Mouse (Mus musculus): ENCODE results near the gene Hspa12a. TPM values are rescaled to one million over a fixed set of nuclear protein-coding genes. Genes with fewer than 3 reads are reported as not detected.
"Not testable (repeated sequence)": the region's sequence is repeated elsewhere in the genome, so short reads cannot be mapped to it uniquely, and the experiment has no call there.

The Hspa12a gene
- polyA plus RNA-seq, 1 experiment from 2014 or later: 21.8 TPM

- DNase-seq (ENCODE audit: low spot score): no peak
- Histone ChIP-seq H3K27me3 (replicated peaks; ENCODE audit: control insufficient read depth, insufficient read depth, low read length) (no peaks in the 10 kb centered on the region), H3K27ac (ENCODE audit: low read depth, low read length) (no peak overlapping the region), H3K36me3 (ENCODE audit: control insufficient read depth, insufficient read depth, low read length) (no peaks in the 10 kb centered on the region), H3K9ac (ENCODE audit: low read length) (peak overlapping the region; percentile 13; the same call in 1 of the 2 replicates), H3K9me3 (replicated peaks; ENCODE audit: control insufficient read depth, low read length) (no peaks in the 10 kb centered on the region), H3K4me1 (ENCODE audit: control insufficient read depth, insufficient read depth, low read length) (peaks cover 7% of the 10 kb centered on the region; the same call in 1 of the 2 replicates), H3K4me3 (ENCODE audit: low read depth, low read length) (no peak overlapping the region), H3K4me2 (ENCODE audit: low read length) (peak overlapping the region; percentile 42; the same call in 1 of the 2 replicates)
- WGBS: 64% methylated on average over 7 of the region's 7 CpGs
- peak; percentile 44; the same call in 1 of the 2 replicates for ATAC-seq
Observed at GRCm38 (mm10) chr19:58903079-58903898, 40.2 kb downstream of the Hspa12a start.

- not testable (repeated sequence) for DNase-seq (ENCODE audit: low spot score); H3K9me3 ChIP-seq (replicated peaks; ENCODE audit: control insufficient read depth, low read length); H3K27me3 ChIP-seq (replicated peaks; ENCODE audit: control insufficient read depth, insufficient read depth, low read length); H3K4me2 ChIP-seq (ENCODE audit: low read length); H3K4me1 ChIP-seq (ENCODE audit: control insufficient read depth, insufficient read depth, low read length); H3K36me3 ChIP-seq (ENCODE audit: control insufficient read depth, insufficient read depth, low read length); H3K4me3 ChIP-seq (ENCODE audit: low read depth, low read length); H3K9ac ChIP-seq (ENCODE audit: low read length); H3K27ac ChIP-seq (ENCODE audit: low read depth, low read length); ATAC-seq
- WGBS: 91% methylated on average over 10 of the region's 10 CpGs
Observed at GRCm38 (mm10) chr19:58900471-58900870, 43.0 kb downstream of the Hspa12a start.

- no peak overlapping the region for H3K4me2 ChIP-seq (ENCODE audit: low read length)
- DNase-seq (ENCODE audit: low spot score) (peak; percentile 60), ATAC-seq (peak; percentile 60; the same call in 1 of the 2 replicates)
- WGBS: 34% methylated on average over 3 of the region's 3 CpGs
- no peaks in the 10 kb centered on the region for H3K27me3 ChIP-seq (replicated peaks; ENCODE audit: control insufficient read depth, insufficient read depth, low read length)
- H3K9ac ChIP-seq (ENCODE audit: low read length): no peak overlapping the region
- H3K9me3 ChIP-seq (replicated peaks; ENCODE audit: control insufficient read depth, low read length): no peaks in the 10 kb centered on the region; the same call in 1 of the 2 replicates
- H3K4me1 ChIP-seq (ENCODE audit: control insufficient read depth, insufficient read depth, low read length): no peaks in the 10 kb centered on the region
- H3K4me3 ChIP-seq (ENCODE audit: low read depth, low read length): no peak overlapping the region
- H3K36me3 ChIP-seq (ENCODE audit: control insufficient read depth, insufficient read depth, low read length): no peaks in the 10 kb centered on the region
- H3K27ac ChIP-seq (ENCODE audit: low read depth, low read length): no peak overlapping the region
Observed at GRCm38 (mm10) chr19:58896216-58896615, 47.2 kb downstream of the Hspa12a start.

- no peaks in the 10 kb centered on the region for H3K27me3 ChIP-seq (replicated peaks; ENCODE audit: control insufficient read depth, insufficient read depth, low read length)
- 75% methylated on average over 8 of the region's 8 CpGs for WGBS
- no peak overlapping the region for H3K4me2 ChIP-seq (ENCODE audit: low read length)
- H3K36me3 ChIP-seq (ENCODE audit: control insufficient read depth, insufficient read depth, low read length): no peaks in the 10 kb centered on the region
- H3K27ac ChIP-seq (ENCODE audit: low read depth, low read length): no peak overlapping the region
- no peak overlapping the region for H3K9ac ChIP-seq (ENCODE audit: low read length)
- H3K9me3 ChIP-seq (replicated peaks; ENCODE audit: control insufficient read depth, low read length): no peaks in the 10 kb centered on the region
- no peak overlapping the region for H3K4me3 ChIP-seq (ENCODE audit: low read depth, low read length)
- ATAC-seq: no peak
- H3K4me1 ChIP-seq (ENCODE audit: control insufficient read depth, insufficient read depth, low read length): no peaks in the 10 kb centered on the region
- DNase-seq (ENCODE audit: low spot score): no peak
Observed at GRCm38 (mm10) chr19:58889306-58890038, 54.0 kb downstream of the Hspa12a start.

GRCm38 (mm10) chr19:58886467-58886866, 57.0 kb downstream of the Hspa12a start:
- DNase-seq (ENCODE audit: low spot score): no peak
- Histone ChIP-seq H3K27ac (ENCODE audit: low read depth, low read length) (no peak overlapping the region), H3K4me3 (ENCODE audit: low read depth, low read length) (no peak overlapping the region), H3K27me3 (replicated peaks; ENCODE audit: control insufficient read depth, insufficient read depth, low read length) (no peaks in the 10 kb centered on the region), H3K36me3 (ENCODE audit: control insufficient read depth, insufficient read depth, low read length) (no peaks in the 10 kb centered on the region), H3K9ac (ENCODE audit: low read length) (no peak overlapping the region), H3K9me3 (replicated peaks; ENCODE audit: control insufficient read depth, low read length) (no peaks in the 10 kb centered on the region), H3K4me2 (ENCODE audit: low read length) (no peak overlapping the region), H3K4me1 (ENCODE audit: control insufficient read depth, insufficient read depth, low read length) (no peaks in the 10 kb centered on the region)
- no peak for ATAC-seq
- 69% methylated on average over 7 of the region's 7 CpGs for WGBS

- no peaks in the 10 kb centered on the region for H3K9me3 ChIP-seq (replicated peaks; ENCODE audit: control insufficient read depth, low read length)
- no peak overlapping the region for H3K27ac ChIP-seq (ENCODE audit: low read depth, low read length)
- no peaks in the 10 kb centered on the region for H3K27me3 ChIP-seq (replicated peaks; ENCODE audit: control insufficient read depth, insufficient read depth, low read length)
- H3K4me2 ChIP-seq (ENCODE audit: low read length): no peak overlapping the region
- H3K4me3 ChIP-seq (ENCODE audit: low read depth, low read length): no peak overlapping the region
- no peak for ATAC-seq
- no peak for DNase-seq (ENCODE audit: low spot score)
- H3K36me3 ChIP-seq (ENCODE audit: control insufficient read depth, insufficient read depth, low read length): no peaks in the 10 kb centered on the region
- WGBS: 72% methylated on average over 3 of the region's 3 CpGs
- H3K4me1 ChIP-seq (ENCODE audit: control insufficient read depth, insufficient read depth, low read length): no peaks in the 10 kb centered on the region
- no peak overlapping the region for H3K9ac ChIP-seq (ENCODE audit: low read length)
Observed at GRCm38 (mm10) chr19:58883451-58883850, 60.0 kb downstream of the Hspa12a start.

GRCm38 (mm10) chr19:58882336-58882735, 61.1 kb downstream of the Hspa12a start:
- H3K4me2 ChIP-seq (ENCODE audit: low read length): no peak overlapping the region
- H3K36me3 ChIP-seq (ENCODE audit: control insufficient read depth, insufficient read depth, low read length): no peaks in the 10 kb centered on the region
- no peak overlapping the region for H3K4me3 ChIP-seq (ENCODE audit: low read depth, low read length)
- WGBS: 89% methylated on average over 4 of the region's 4 CpGs
- H3K4me1 ChIP-seq (ENCODE audit: control insufficient read depth, insufficient read depth, low read length): no peaks in the 10 kb centered on the region
- no peaks in the 10 kb centered on the region for H3K9me3 ChIP-seq (replicated peaks; ENCODE audit: control insufficient read depth, low read length)
- ATAC-seq (no peak), DNase-seq (ENCODE audit: low spot score) (no peak)
- H3K9ac ChIP-seq (ENCODE audit: low read length): no peak overlapping the region
- H3K27me3 ChIP-seq (replicated peaks; ENCODE audit: control insufficient read depth, insufficient read depth, low read length): no peaks in the 10 kb centered on the region
- H3K27ac ChIP-seq (ENCODE audit: low read depth, low read length): no peak overlapping the region

- Histone ChIP-seq H3K27me3 (replicated peaks; ENCODE audit: control insufficient read depth, insufficient read depth, low read length) (no peaks in the 10 kb centered on the region), H3K27ac (ENCODE audit: low read depth, low read length) (no peak overlapping the region), H3K4me2 (ENCODE audit: low read length) (no peak overlapping the region), H3K4me3 (ENCODE audit: low read depth, low read length) (no peak overlapping the region), H3K36me3 (ENCODE audit: control insufficient read depth, insufficient read depth, low read length) (no peaks in the 10 kb centered on the region), H3K4me1 (ENCODE audit: control insufficient read depth, insufficient read depth, low read length) (no peaks in the 10 kb centered on the region), H3K9ac (ENCODE audit: low read length) (no peak overlapping the region), H3K9me3 (replicated peaks; ENCODE audit: control insufficient read depth, low read length) (no peaks in the 10 kb centered on the region)
- DNase-seq (ENCODE audit: low spot score) (no peak), ATAC-seq (no peak)
- whole genome bisulfite sequencing: 89% methylated on average over 7 of the region's 7 CpGs
Observed at GRCm38 (mm10) chr19:58879330-58879957, 64.0 kb downstream of the Hspa12a start.
